Mouse (Mus musculus): ENCODE data around the gene Gpr88.

DNA sequence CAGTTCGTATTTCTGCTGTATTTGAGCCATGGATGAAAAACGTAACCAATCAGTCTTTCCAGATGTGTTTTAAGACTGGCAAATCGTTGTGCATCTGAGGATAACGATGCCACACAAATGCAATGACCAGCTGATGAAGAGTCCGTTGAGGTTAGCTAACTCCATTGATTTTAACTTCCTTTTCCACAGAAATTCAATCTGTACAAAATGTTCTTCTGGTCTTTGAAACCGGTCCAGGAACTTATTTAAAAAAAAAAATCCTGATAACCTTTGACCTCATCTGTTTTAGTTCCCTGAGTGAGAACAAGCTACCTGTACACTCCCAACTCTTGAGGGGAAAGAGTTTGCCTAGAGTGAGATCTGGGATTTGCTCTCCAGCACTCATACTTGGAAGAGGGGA lies 18.4 kb upstream of the Gpr88 start:
- TF ChIP-seq GABPA (IDR thresholded peaks at IDR 0.05; ENCODE audit: insufficient replicate concordance, low read depth, low read length) (no peak), E2F4 (IDR thresholded peaks at IDR 0.05; ENCODE audit: insufficient replicate concordance, low read depth, low read length) (no peak), NRF1 (IDR thresholded peaks at IDR 0.05; ENCODE audit: low read depth, low read length) (no peak), USF2 (conservative IDR thresholded peaks at IDR 0.05; ENCODE audit: low read depth, low read length) (no peak), JUND (conservative IDR thresholded peaks at IDR 0.05; ENCODE audit: low read depth, low read length) (no peak)
